Mouse (Mus musculus): Measurements from ENCODE around the gene Zdhhc20. TPM values are rescaled to one million over a fixed set of nuclear protein-coding genes. Genes with fewer than 3 reads are reported as not detected.
A peak's percentile ranks its signal among the peaks of the same experiment; 100 is the strongest.
"Not testable (repeated sequence)": the region's sequence is repeated elsewhere in the genome, so short reads cannot be mapped to it uniquely, and the experiment has no call there.

Zdhhc20 gene
- polyA plus RNA-seq, 1 experiment from 2014 or later = 79.6 TPM

- H3K9me3 ChIP-seq; ATAC-seq (ENCODE audit: insufficient number of reproducible peaks, insufficient read depth, low FRiP score, low TSS enrichment); H3K4me3 ChIP-seq; H3K4me2 ChIP-seq (replicated peaks); H3K27ac ChIP-seq; H3K9ac ChIP-seq; H3K4me1 ChIP-seq; H3K27me3 ChIP-seq; H3K36me3 ChIP-seq: not testable (repeated sequence)
These were observed 21.7 kb upstream of the Zdhhc20 start for GRCm38 (mm10) chr14:57911787-57912186.

GRCm38 (mm10) chr14:57911316-57911715 is 21.2 kb upstream of the Zdhhc20 start:
- Histone ChIP-seq H3K36me3 (0 out of 2 replicates have a peak, but pooled peaks cover 4% of the 10 kb centered on the region), H3K27me3 (no peaks in the 10 kb centered on the region), H3K9ac (no peak overlapping the region), H3K4me2 (replicated peaks) (no peak overlapping the region), H3K4me1 (no peaks in the 10 kb centered on the region), H3K4me3 (no peak overlapping the region), H3K27ac (no peak overlapping the region), H3K9me3 (no peaks in the 10 kb centered on the region)
- ATAC-seq (ENCODE audit: insufficient number of reproducible peaks, insufficient read depth, low FRiP score, low TSS enrichment) = 0 out of 2 replicates have a peak, but pooled peaks have one; percentile 22
- 76% methylated on average over 4 of the region's 4 CpGs for WGBS

DNA sequence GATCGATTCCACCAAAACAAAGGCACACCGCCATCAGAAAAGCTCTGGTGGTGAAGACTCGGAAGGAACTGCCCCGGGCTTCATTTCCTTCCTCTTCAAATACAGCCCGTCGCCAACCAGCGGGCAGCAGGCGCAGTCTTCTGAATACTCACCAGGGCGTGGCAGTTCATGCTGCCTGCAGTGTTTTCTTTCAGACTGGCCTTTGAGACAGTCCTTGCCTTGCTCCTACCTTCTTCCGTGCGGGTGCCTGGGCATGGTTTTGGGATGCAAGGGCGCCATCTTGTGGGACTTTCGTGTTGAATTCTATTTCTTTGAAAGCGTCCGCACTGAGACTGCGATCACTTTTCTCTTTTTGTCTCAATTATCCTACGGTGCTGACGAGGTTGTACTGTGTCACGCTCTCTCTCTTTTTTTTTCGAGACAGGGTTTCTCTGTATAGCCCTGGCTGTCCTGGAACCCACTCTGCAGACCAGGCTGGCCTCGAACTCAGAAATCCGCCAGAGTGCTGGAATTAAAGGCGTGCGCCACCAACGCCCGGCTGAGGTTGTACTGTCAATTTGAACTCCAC is 20.5 kb upstream of the Zdhhc20 start:
- peak overlapping the region; percentile 30 for H3K4me3 ChIP-seq
- H3K4me2 ChIP-seq (replicated peaks) = peak overlapping the region; percentile 52
- H3K27me3 ChIP-seq = no peaks in the 10 kb centered on the region
- peak; percentile 80; the same call in 1 of the 2 replicates for ATAC-seq (ENCODE audit: insufficient number of reproducible peaks, insufficient read depth, low FRiP score, low TSS enrichment)
- H3K27ac ChIP-seq = no peak overlapping the region
- no peaks in the 10 kb centered on the region for H3K4me1 ChIP-seq
- 20% methylated on average over 26 of the region's 26 CpGs for WGBS
- no peaks in the 10 kb centered on the region for H3K9me3 ChIP-seq
- 0 out of 2 replicates have a peak, but pooled peaks cover 4% of the 10 kb centered on the region for H3K36me3 ChIP-seq
- H3K9ac ChIP-seq = peak overlapping the region; percentile 40; the same call in 1 of the 2 replicates

- H3K27ac ChIP-seq = no peak overlapping the region
- no peaks in the 10 kb centered on the region for H3K27me3 ChIP-seq
- ATAC-seq (ENCODE audit: insufficient number of reproducible peaks, insufficient read depth, low FRiP score, low TSS enrichment) = no peak
- H3K36me3 ChIP-seq = no peaks in the 10 kb centered on the region
- no peak overlapping the region for H3K4me3 ChIP-seq
- H3K9me3 ChIP-seq = no peaks in the 10 kb centered on the region
- 85% methylated on average over 5 of the region's 5 CpGs for WGBS
- no peaks in the 10 kb centered on the region for H3K4me1 ChIP-seq
- no peak overlapping the region for H3K4me2 ChIP-seq (replicated peaks)
- no peak overlapping the region for H3K9ac ChIP-seq
These were observed 19.2 kb upstream of the Zdhhc20 start for GRCm38 (mm10) chr14:57909297-57909696.

DNA sequence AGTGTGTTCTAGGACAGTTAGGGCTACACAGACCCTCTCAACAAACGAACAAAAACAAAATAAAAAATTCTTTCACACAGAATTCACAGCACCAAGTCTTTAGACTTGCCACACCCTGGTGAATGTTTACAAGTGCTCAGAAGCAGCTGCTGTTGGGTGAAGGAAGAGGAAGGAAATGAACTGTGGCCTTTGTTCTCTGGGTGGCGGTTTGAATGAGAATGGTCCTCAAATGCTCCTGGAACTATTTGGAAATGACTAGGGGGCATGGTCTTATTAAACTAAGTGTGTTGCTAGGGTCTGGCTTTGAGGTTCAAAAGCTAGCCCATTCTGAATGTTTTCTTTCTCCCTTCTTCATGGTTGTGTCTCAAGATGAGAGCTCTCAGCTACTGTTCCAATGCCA is 18.4 kb upstream of the Zdhhc20 start:
- H3K27ac ChIP-seq = no peak overlapping the region
- no peak overlapping the region for H3K9ac ChIP-seq
- no peak overlapping the region for H3K4me2 ChIP-seq (replicated peaks)
- ATAC-seq (ENCODE audit: insufficient number of reproducible peaks, insufficient read depth, low FRiP score, low TSS enrichment) = no peak
- no peaks in the 10 kb centered on the region for H3K36me3 ChIP-seq
- H3K4me1 ChIP-seq = no peaks in the 10 kb centered on the region
- WGBS = 69% methylated on average over 2 of the region's 2 CpGs
- H3K27me3 ChIP-seq = no peaks in the 10 kb centered on the region
- H3K4me3 ChIP-seq = no peak overlapping the region
- no peaks in the 10 kb centered on the region for H3K9me3 ChIP-seq

GRCm38 (mm10) chr14:57901998-57902397 is 11.9 kb upstream of the Zdhhc20 start:
- ATAC-seq (ENCODE audit: insufficient number of reproducible peaks, insufficient read depth, low FRiP score, low TSS enrichment) = no peak
- no peaks in the 10 kb centered on the region for H3K27me3 ChIP-seq
- H3K4me2 ChIP-seq (replicated peaks) = no peak overlapping the region
- H3K9ac ChIP-seq = no peak overlapping the region
- no peak overlapping the region for H3K4me3 ChIP-seq
- H3K9me3 ChIP-seq = no peaks in the 10 kb centered on the region
- 69% methylated on average over 1 of the region's 1 CpGs for WGBS
- H3K27ac ChIP-seq = no peak overlapping the region
- H3K36me3 ChIP-seq = no peaks in the 10 kb centered on the region
- no peaks in the 10 kb centered on the region for H3K4me1 ChIP-seq

- H3K27ac ChIP-seq = no peak overlapping the region
- H3K36me3 ChIP-seq = no peaks in the 10 kb centered on the region
- WGBS = 94% methylated on average over 12 of the region's 12 CpGs
- no peaks in the 10 kb centered on the region for H3K9me3 ChIP-seq
- no peak overlapping the region for H3K4me3 ChIP-seq
- ATAC-seq (ENCODE audit: insufficient number of reproducible peaks, insufficient read depth, low FRiP score, low TSS enrichment) = no peak
- no peak overlapping the region for H3K4me2 ChIP-seq (replicated peaks)
- no peak overlapping the region for H3K9ac ChIP-seq
- H3K27me3 ChIP-seq = no peaks in the 10 kb centered on the region
- H3K4me1 ChIP-seq = no peaks in the 10 kb centered on the region
These were observed 6.8 kb upstream of the Zdhhc20 start for GRCm38 (mm10) chr14:57896882-57897281.

GRCm38 (mm10) chr14:57896088-57896871 is 6.2 kb upstream of the Zdhhc20 start:
- 76% methylated on average over 8 of the region's 8 CpGs for WGBS
- H3K9me3 ChIP-seq; H3K4me3 ChIP-seq; H3K36me3 ChIP-seq; H3K9ac ChIP-seq; H3K27me3 ChIP-seq; H3K4me2 ChIP-seq (replicated peaks); ATAC-seq (ENCODE audit: insufficient number of reproducible peaks, insufficient read depth, low FRiP score, low TSS enrichment); H3K4me1 ChIP-seq; H3K27ac ChIP-seq: not testable (repeated sequence)

DNA sequence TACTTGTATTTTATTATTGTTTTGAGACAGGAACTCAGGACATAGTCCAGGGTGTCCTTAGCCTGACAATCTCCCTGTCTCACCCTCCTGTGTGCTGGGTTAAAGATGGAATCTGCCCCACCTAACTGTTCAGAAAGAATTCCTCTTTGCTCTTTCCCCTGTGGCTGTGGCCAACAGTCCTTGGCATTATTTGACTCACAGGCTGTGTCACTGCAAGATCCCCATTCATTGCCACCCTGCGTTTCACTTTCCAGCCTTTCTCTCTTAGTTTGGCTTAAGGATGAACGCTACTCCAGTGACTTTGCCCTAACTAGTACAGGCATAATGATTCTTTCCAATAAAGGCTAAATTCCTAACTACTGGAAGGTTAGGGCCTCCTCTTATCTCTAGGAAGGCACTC is 4.3 kb upstream of the Zdhhc20 start:
- no peaks in the 10 kb centered on the region for H3K4me1 ChIP-seq
- no peak overlapping the region for H3K9ac ChIP-seq
- no peak overlapping the region for H3K4me3 ChIP-seq
- ATAC-seq (ENCODE audit: insufficient number of reproducible peaks, insufficient read depth, low FRiP score, low TSS enrichment) = no peak
- H3K9me3 ChIP-seq = no peaks in the 10 kb centered on the region
- no peaks in the 10 kb centered on the region for H3K27me3 ChIP-seq
- no peak overlapping the region for H3K4me2 ChIP-seq (replicated peaks)
- H3K36me3 ChIP-seq = no peaks in the 10 kb centered on the region
- no peak overlapping the region for H3K27ac ChIP-seq
- 86% methylated on average over 2 of the region's 2 CpGs for WGBS

DNA sequence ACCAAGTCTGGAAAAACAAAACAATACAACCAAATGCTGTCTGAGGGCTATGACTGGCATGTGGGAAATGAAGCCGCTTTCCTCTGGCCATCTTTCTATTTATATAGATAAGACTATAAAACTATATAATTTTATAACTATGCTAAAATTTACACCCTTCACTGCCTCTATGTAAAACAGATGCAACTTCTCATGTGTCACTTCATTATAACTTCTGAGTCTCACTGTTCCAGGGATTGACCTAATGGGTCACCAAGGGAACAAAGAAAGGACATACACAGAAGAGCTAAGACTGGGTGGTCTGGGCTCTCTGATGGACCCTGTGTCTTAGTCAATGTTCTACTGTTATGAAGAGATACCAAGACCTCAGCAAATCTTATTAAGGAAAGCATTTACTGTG is 2.9 kb upstream of the Zdhhc20 start:
- WGBS = 96% methylated on average over 1 of the region's 1 CpGs
- Histone ChIP-seq H3K36me3 (no peaks in the 10 kb centered on the region), H3K9me3 (no peaks in the 10 kb centered on the region), H3K4me3 (no peak overlapping the region), H3K27me3 (no peaks in the 10 kb centered on the region), H3K9ac (no peak overlapping the region), H3K4me2 (replicated peaks) (no peak overlapping the region), H3K27ac (no peak overlapping the region), H3K4me1 (peaks cover 9% of the 10 kb centered on the region)
- no peak for ATAC-seq (ENCODE audit: insufficient number of reproducible peaks, insufficient read depth, low FRiP score, low TSS enrichment)

GRCm38 (mm10) chr14:57889541-57890010 is 500 bp downstream of the Zdhhc20 start:
- no peaks in the 10 kb centered on the region for H3K27me3 ChIP-seq
- H3K9me3 ChIP-seq = no peaks in the 10 kb centered on the region
- H3K4me3 ChIP-seq = peak overlapping the region; percentile 96
- no peaks in the 10 kb centered on the region for H3K36me3 ChIP-seq
- peak overlapping the region; percentile 95 for H3K9ac ChIP-seq
- no peak; the same call in 1 of the 2 replicates for ATAC-seq (ENCODE audit: insufficient number of reproducible peaks, insufficient read depth, low FRiP score, low TSS enrichment)
- H3K27ac ChIP-seq = peak overlapping the region; percentile 84
- H3K4me1 ChIP-seq = peaks cover 10% of the 10 kb centered on the region
- 0% methylated on average over 37 of the region's 37 CpGs for WGBS
- peak overlapping the region; percentile 58 for H3K4me2 ChIP-seq (replicated peaks)

GRCm38 (mm10) chr14:57887171-57887570 is 2.9 kb downstream of the Zdhhc20 start:
- Histone ChIP-seq H3K27me3 (no peaks in the 10 kb centered on the region), H3K27ac (no peak overlapping the region), H3K9me3 (no peaks in the 10 kb centered on the region), H3K4me3 (no peak overlapping the region), H3K4me1 (peaks cover 10% of the 10 kb centered on the region), H3K4me2 (replicated peaks) (no peak overlapping the region), H3K9ac (no peak overlapping the region), H3K36me3 (no peaks in the 10 kb centered on the region)
- WGBS = 83% methylated on average over 8 of the region's 8 CpGs
- no peak for ATAC-seq (ENCODE audit: insufficient number of reproducible peaks, insufficient read depth, low FRiP score, low TSS enrichment)

All from embryonic facial prominence, embryonic 12.5 days (tissue).